Mouse (Mus musculus) liver, adult 2 months (tissue): ENCODE results near the gene Ifna4.

ENCODE experiments used
- CTCF ChIP-seq: fragments of 200-500 bp; IDR thresholded peaks from 2 replicates; pipeline ENCODE4 v1.5.1; 2011; ENCODE audit warnings: low read depth, low read length, control low read depth
- POLR2A ChIP-seq: fragments of 200-500 bp; IDR thresholded peaks from 2 replicates; pipeline ENCODE4 v1.6.1; 2011; ENCODE audit warnings: low read length, control low read depth; ENCODE audit not compliant: insufficient read depth; ENCODE audit errors: extremely low read depth

DNA sequence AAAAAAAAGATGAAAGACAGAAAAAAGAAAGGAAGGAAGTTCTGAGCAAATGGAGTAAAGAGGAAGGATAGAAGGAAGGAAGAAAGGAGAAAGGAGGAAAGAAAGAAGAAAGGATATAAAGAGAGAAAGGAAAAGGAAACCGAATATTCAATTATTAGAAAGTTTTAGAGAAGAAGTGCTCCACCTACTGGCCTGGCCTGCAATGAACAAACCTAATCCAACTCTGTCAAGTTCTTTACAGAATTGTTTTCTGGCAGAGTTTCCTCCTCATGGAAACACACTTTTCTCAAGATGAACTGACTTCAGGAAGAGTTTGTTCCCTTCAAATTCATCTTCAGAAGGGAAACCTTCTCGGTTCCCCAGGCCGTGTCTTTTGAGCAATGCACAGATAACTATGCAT lies 2.8 kb upstream of the Ifna4 start:
- no peak for TF ChIP-seq POLR2A
- TF ChIP-seq CTCF: no peak
